Mouse (Mus musculus) large intestine, adult 2 months (tissue): ENCODE measurements around the gene Otud5. TPM values are rescaled to one million over a fixed set of nuclear protein-coding genes. Genes with fewer than 3 reads are reported as not detected.
"Not testable (repeated sequence)": the region's sequence is repeated elsewhere in the genome, so short reads cannot be mapped to it uniquely, and the experiment has no call there.

ENCODE experiments used
- DNase-seq: peaks from one replicate; pipeline ENCODE4 v3.0.0-alpha.2; 2012; ENCODE audit warnings: low read depth, low spot score
- WGBS: fragments of 180-500 bp; shearing (Covaris S2); methylation state at CpG from one replicate; pipeline ENCODE4 v1.1.7; 2018; 5-methylcytosine and 5-hydroxymethylcytosine counted together
- polyA plus RNA-seq: library from polyadenylated mRNA; depleted of rRNA; stranded (reverse); fragments of >200 nt; gene quantifications from 2 replicates; pipeline ENCODE4 v1.2.3, GENCODE M21; 2012; rRNA removed

Gene Otud5
- polyA plus RNA-seq, 1 experiment, result 35.7 TPM

GRCm38 (mm10) chrX:7878007-7878419 lies 36.8 kb downstream of the Otud5 start, which contains the start of gene Pim2:
Gene Pim2 (plus strand): TSS chrX:7878262.
- 14% methylated on average over 38 of the region's 38 CpGs for WGBS
- DNase-seq, result peak; percentile 40

GRCm38 (mm10) chrX:7878495-7878894 lies 37.3 kb downstream of the Otud5 start:
- 22% methylated on average over 21 of the region's 21 CpGs for WGBS
- DNase-seq, result no peak

GRCm38 (mm10) chrX:7879819-7880218 lies 38.7 kb downstream of the Otud5 start:
- no peak for DNase-seq
- WGBS, result 16% methylated on average over 11 of the region's 11 CpGs

GRCm38 (mm10) chrX:7883841-7884567 lies 42.8 kb downstream of the Otud5 start, which contains the start of gene Slc35a2:
Gene Slc35a2 (plus strand): TSS chrX:7884028.
- DNase-seq, result peak; percentile 80
- WGBS, result 15% methylated on average over 43 of the region's 49 CpGs

- WGBS, result 30% methylated on average over 13 of the region's 13 CpGs
- no peak for DNase-seq
Observed at GRCm38 (mm10) chrX:7898211-7898610, 57.0 kb downstream of the Otud5 start.

- 15% methylated on average over 62 of the region's 62 CpGs for WGBS
- peak; percentile 67 for DNase-seq
Observed at GRCm38 (mm10) chrX:7898880-7899874, 58.0 kb downstream of the Otud5 start, which contains the start of the genes Pqbp1 and Timm17b. Gene Pqbp1 (minus strand): TSS chrX:7899269. Gene Timm17b (plus strand): TSS chrX:7899357.

GRCm38 (mm10) chrX:7904441-7904840 lies 63.3 kb downstream of the Otud5 start:
- no peak for DNase-seq
- 91% methylated on average over 5 of the region's 5 CpGs for WGBS

- 90% methylated on average over 5 of the region's 5 CpGs for WGBS
- DNase-seq, result no peak
Observed at GRCm38 (mm10) chrX:7907735-7908134, 66.6 kb downstream of the Otud5 start, which contains the start of gene Gm10491. Gene Gm10491 (minus strand): TSS chrX:7907835.

- WGBS, result 88% methylated on average over 4 of the region's 4 CpGs
- not testable (repeated sequence) for DNase-seq
Observed at GRCm38 (mm10) chrX:7909242-7909641, 68.1 kb downstream of the Otud5 start, which contains the start of gene Gm10490. Gene Gm10490 (plus strand): TSS chrX:7909542.

GRCm38 (mm10) chrX:7910473-7910872 lies 69.3 kb downstream of the Otud5 start:
- DNase-seq, result no peak
- 56% methylated on average over 6 of the region's 6 CpGs for WGBS

GRCm38 (mm10) chrX:7915669-7916068 lies 74.5 kb downstream of the Otud5 start:
- not testable (repeated sequence) for DNase-seq
- WGBS, result 22% methylated on average over 3 of the region's 3 CpGs

GRCm38 (mm10) chrX:7917960-7918359 lies 76.8 kb downstream of the Otud5 start:
- WGBS, result 72% methylated on average over 6 of the region's 6 CpGs
- not testable (repeated sequence) for DNase-seq

- 19% methylated on average over 40 of the region's 40 CpGs for WGBS
- DNase-seq, result no peak
Observed at GRCm38 (mm10) chrX:7919601-7920383, 78.6 kb downstream of the Otud5 start, which contains the start of gene Pcsk1n. Gene Pcsk1n (plus strand): TSS chrX:7919822.

- no peak for DNase-seq
- 23% methylated on average over 48 of the region's 48 CpGs for WGBS
Observed at GRCm38 (mm10) chrX:7922032-7922431, 80.9 kb downstream of the Otud5 start.

Other genes with a start within 250 kb of the Otud5 start
- gene Ccdc22, start 235.8 kb upstream of the Otud5 start, polyA plus RNA-seq, result 13.0 TPM in 2 replicates
- 0.01 TPM in 2 replicates for gene Cacna1f, start 234.3 kb upstream of the Otud5 start, polyA plus RNA-seq
- 4.3 and 5.5 TPM in 2 replicates for gene Syp, start 202.9 kb upstream of the Otud5 start, polyA plus RNA-seq
- gene Prickle3, start 184.1 kb upstream of the Otud5 start, polyA plus RNA-seq, result 7.1 and 10.6 TPM in 2 replicates
- 278 and 316 TPM in 2 replicates for gene Plp2, start 170.0 kb upstream of the Otud5 start, polyA plus RNA-seq
- 1.0 and 1.1 TPM in 2 replicates for gene Magix, start 160.1 kb upstream of the Otud5 start, polyA plus RNA-seq
- gene Gpkow, start 144.2 kb upstream of the Otud5 start, polyA plus RNA-seq, result 5.3 and 7.4 TPM in 2 replicates
- gene Wdr45, start 127.0 kb upstream of the Otud5 start, polyA plus RNA-seq, result 27.0 and 38.0 TPM in 2 replicates
- gene Gm45208, start 119.1 kb upstream of the Otud5 start, polyA plus RNA-seq, result 0.10 TPM in 1 of 2 replicates, not detected in the other
- gene Praf2, start 112.9 kb upstream of the Otud5 start, polyA plus RNA-seq, result 28.5 and 28.9 TPM in 2 replicates
- gene Ccdc120, start 90.5 kb upstream of the Otud5 start, polyA plus RNA-seq, result 10.2 and 20.5 TPM in 2 replicates
- gene Tfe3, start 78.8 kb upstream of the Otud5 start, polyA plus RNA-seq, result 12.4 and 17.6 TPM in 2 replicates
- 19.5 and 33.3 TPM in 2 replicates for gene Gripap1, start 51.6 kb upstream of the Otud5 start, polyA plus RNA-seq
- gene Kcnd1, start 19.1 kb upstream of the Otud5 start, polyA plus RNA-seq, result 1.0 and 1.2 TPM in 2 replicates
- 13.4 and 13.8 TPM in 2 replicates for gene Pim2, start 36.9 kb downstream of the Otud5 start, polyA plus RNA-seq
- 118 and 125 TPM in 2 replicates for gene Slc35a2, start 42.7 kb downstream of the Otud5 start, polyA plus RNA-seq
- gene Pqbp1, start 57.9 kb downstream of the Otud5 start, polyA plus RNA-seq, result 38.8 and 48.6 TPM in 2 replicates
- gene Timm17b, start 58.0 kb downstream of the Otud5 start, polyA plus RNA-seq, result 38.0 and 40.1 TPM in 2 replicates
- not detected in 2 replicates for gene Gm10491, start 66.5 kb downstream of the Otud5 start, polyA plus RNA-seq
- not detected in 2 replicates for gene Gm10490, start 68.2 kb downstream of the Otud5 start, polyA plus RNA-seq
- gene Pcsk1n, start 78.5 kb downstream of the Otud5 start, polyA plus RNA-seq, result 4.3 and 6.0 TPM in 2 replicates
- not detected in 2 replicates for gene Eras, start 87.2 kb downstream of the Otud5 start, polyA plus RNA-seq
- gene Hdac6, start 106.5 kb downstream of the Otud5 start, polyA plus RNA-seq, result 10.8 and 12.5 TPM in 2 replicates
- gene Gata1, start 136.7 kb downstream of the Otud5 start, polyA plus RNA-seq, result 0.05 and 0.14 TPM in 2 replicates
- 65.2 and 101 TPM in 2 replicates for gene Glod5, start 177.1 kb downstream of the Otud5 start, polyA plus RNA-seq
- 19.4 and 22.3 TPM in 2 replicates for gene Suv39h1, start 233.4 kb downstream of the Otud5 start, polyA plus RNA-seq
- gene Was, start 249.1 kb downstream of the Otud5 start, polyA plus RNA-seq, result 5.3 and 7.2 TPM in 2 replicates